Mouse (Mus musculus) embryonic facial prominence, embryonic 11.5 days (tissue): ENCODE measurements around the gene Eif4a3. TPM values are rescaled to one million over a fixed set of nuclear protein-coding genes. Genes with fewer than 3 reads are reported as not detected.
"Not testable (repeated sequence)": the region's sequence is repeated elsewhere in the genome, so short reads cannot be mapped to it uniquely, and the experiment has no call there.

Source experiments
- ATAC-seq: fragments of 200-750 bp; cut with Nextera tagmentation; replicated peaks from 2 replicates; pipeline ENCODE4 v1.8.0; 2017; ENCODE audit warnings: low read depth; ENCODE audit not compliant: insufficient number of reproducible peaks, low FRiP score, low TSS enrichment
- DNase-seq: peaks from one replicate; pipeline ENCODE4 v3.0.0-alpha.2; 2015; ENCODE audit warnings: low spot score
- H3K27ac ChIP-seq: fragments of 300-500 bp; sonication (generic); replicated peaks from 2 replicates; pipeline ENCODE4 v1.5.1; 2014; ENCODE audit warnings: mild to moderate bottlenecking, low read depth, low read length, control low read depth
- H3K27me3 ChIP-seq: fragments of 300-500 bp; sonication (generic); 2 replicates; pipeline ENCODE4 v1.6.1; 2014; ENCODE audit warnings: mild to moderate bottlenecking, low read length, moderate library complexity, mixed read lengths; ENCODE audit not compliant: control insufficient read depth, insufficient read depth
- H3K36me3 ChIP-seq: fragments of 300-500 bp; sonication (generic); replicated peaks from 2 replicates; pipeline ENCODE4 v1.6.1; 2014; ENCODE audit warnings: low read depth, mild to moderate bottlenecking, low read length, moderate library complexity, mixed read lengths; ENCODE audit not compliant: control insufficient read depth, insufficient read depth
- H3K4me1 ChIP-seq: fragments of 300-500 bp; sonication (generic); 2 replicates; pipeline ENCODE4 v1.6.1; 2014; ENCODE audit warnings: low read length, mixed read lengths; ENCODE audit not compliant: control insufficient read depth, insufficient read depth
- H3K4me2 ChIP-seq: fragments of 300-500 bp; sonication (generic); 2 replicates; pipeline ENCODE4 v1.6.1; 2014; ENCODE audit warnings: low read depth, mild to moderate bottlenecking, control low read depth, low read length, moderate library complexity
- H3K4me3 ChIP-seq: fragments of 300-500 bp; sonication (generic); 2 replicates; pipeline ENCODE4 v1.5.1; 2014; ENCODE audit warnings: low read depth, low read length, control low read depth
- H3K9ac ChIP-seq: fragments of 300-500 bp; sonication (generic); replicated peaks from 2 replicates; pipeline ENCODE4 v1.6.1; 2014; ENCODE audit warnings: mild to moderate bottlenecking, control low read depth, low read length
- H3K9me3 ChIP-seq: fragments of 300-500 bp; sonication (generic); replicated peaks from 2 replicates; pipeline ENCODE4 v1.6.1; 2016; ENCODE audit warnings: mild to moderate bottlenecking, low read length, inconsistent platforms, mixed read lengths; ENCODE audit not compliant: control insufficient read depth
- WGBS: fragments of 180-500 bp; shearing (Covaris S2); extraction: QIAGEN DNeasy Blood & Tissue Kit; methylation state at CpG from one replicate; pipeline ENCODE4 v1.1.7; 2014; 5-methylcytosine and 5-hydroxymethylcytosine counted together
- polyA plus RNA-seq: library from polyadenylated mRNA; unstranded; fragments of >200 nt; fragmentation: Nextera tagmentation; extraction: Ambion mirVana; gene quantifications from 2 replicates; pipeline ENCODE4 v1.2.1, GENCODE M21; 2014

Gene Eif4a3
- polyA plus RNA-seq, 1 experiment from 2014 or later, result 392 TPM

DNA sequence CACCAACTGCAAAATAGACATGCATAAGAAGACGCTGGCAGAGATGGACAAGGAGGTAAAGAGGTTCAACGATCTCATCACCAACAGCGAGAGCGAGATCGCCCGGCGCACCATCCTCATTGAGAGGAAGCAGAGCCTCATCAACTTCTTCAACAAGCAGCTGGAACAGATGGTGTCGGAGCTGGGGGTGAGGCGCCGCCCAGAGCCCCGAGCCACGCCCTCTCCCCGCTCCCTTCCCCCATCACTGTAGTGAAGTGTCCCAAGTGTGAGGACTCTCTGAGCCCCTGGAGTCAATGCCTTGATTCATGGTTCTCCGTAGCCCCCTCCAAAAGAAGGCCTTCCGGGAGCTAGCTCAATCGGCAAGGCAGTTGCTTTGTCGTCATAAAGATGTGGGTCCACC is 48.9 kb downstream of the Eif4a3 start:
- Histone ChIP-seq H3K27me3 (no peaks in the 10 kb centered on the region), H3K27ac (no peak overlapping the region), H3K4me1 (0 out of 2 replicates have a peak, but pooled peaks cover 3% of the 10 kb centered on the region), H3K4me2 (no peak overlapping the region), H3K36me3 (no peaks in the 10 kb centered on the region), H3K9me3 (no peaks in the 10 kb centered on the region), H3K4me3 (no peak overlapping the region), H3K9ac (no peak overlapping the region)
- DNase-seq, result no peak
- 54% methylated on average over 17 of the region's 17 CpGs for WGBS
- no peak for ATAC-seq

- WGBS, result 28% methylated on average over 6 of the region's 6 CpGs
- ATAC-seq, result peak; percentile 25; the same call in 1 of the 2 replicates
Measured at GRCm38 (mm10) chr11:119249011-119249410, 50.9 kb downstream of the Eif4a3 start.

DNA sequence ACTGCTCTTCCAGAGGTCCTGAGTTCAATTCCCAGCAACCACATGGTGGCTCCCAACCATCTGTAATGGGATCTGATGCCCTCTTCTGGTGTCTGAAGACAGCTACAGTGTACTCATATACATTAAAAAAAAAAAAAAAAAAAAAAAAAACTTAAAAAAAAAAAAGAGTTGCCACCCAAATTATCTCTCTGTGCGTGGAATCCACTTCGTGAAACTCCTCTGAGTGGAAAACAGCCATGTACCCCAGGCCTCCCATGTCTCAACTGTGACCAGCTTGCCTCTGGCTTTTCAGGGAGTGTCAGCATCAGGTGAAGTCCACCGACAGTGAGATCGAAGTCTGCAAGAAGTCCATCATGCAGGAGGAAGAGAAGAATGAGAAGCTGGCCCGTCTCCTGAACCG is 54.3 kb downstream of the Eif4a3 start:
- not testable (repeated sequence) for H3K27me3 ChIP-seq, ATAC-seq, H3K4me1 ChIP-seq, H3K4me2 ChIP-seq, H3K9me3 ChIP-seq, H3K27ac ChIP-seq, DNase-seq, H3K9ac ChIP-seq, H3K36me3 ChIP-seq, H3K4me3 ChIP-seq
- WGBS, result 88% methylated on average over 6 of the region's 6 CpGs

More at GRCm38 (mm10) chr11:119249011-119249410, 50.9 kb downstream of the Eif4a3 start:
- DNase-seq, result peak; percentile 92
- Histone ChIP-seq H3K4me2 (no peak overlapping the region), H3K36me3 (no peaks in the 10 kb centered on the region), H3K4me1 (0 out of 2 replicates have a peak, but pooled peaks cover 3% of the 10 kb centered on the region), H3K9ac (no peak overlapping the region), H3K27me3 (no peaks in the 10 kb centered on the region), H3K27ac (no peak overlapping the region), H3K4me3 (no peak overlapping the region), H3K9me3 (no peaks in the 10 kb centered on the region)

DNA sequence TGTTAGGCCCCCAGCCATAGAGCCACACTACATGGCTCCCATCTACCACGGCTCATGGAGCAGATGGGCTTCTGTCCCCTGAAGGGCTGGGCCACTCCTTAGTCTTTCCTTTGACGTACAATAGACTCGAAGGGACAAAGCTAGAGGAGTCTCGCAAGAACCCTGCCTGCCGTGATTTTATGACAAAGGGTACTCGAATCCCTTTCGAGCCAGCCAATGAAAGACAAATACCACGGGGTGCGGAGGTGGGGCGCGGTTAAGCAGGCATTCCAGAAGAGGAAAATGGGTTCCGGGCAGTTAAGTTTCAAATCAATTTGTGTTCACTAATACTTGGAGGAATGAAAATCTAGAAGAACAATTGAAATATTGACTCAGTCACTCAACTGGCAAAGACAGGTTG is 60.4 kb downstream of the Eif4a3 start:
- WGBS, result 92% methylated on average over 12 of the region's 12 CpGs
- no peaks in the 10 kb centered on the region for H3K36me3 ChIP-seq
- DNase-seq (no peak), ATAC-seq (no peak)
- H3K4me2 ChIP-seq, result no peak overlapping the region
- H3K4me1 ChIP-seq, result no peaks in the 10 kb centered on the region
- H3K9ac ChIP-seq, result no peak overlapping the region
- H3K27ac ChIP-seq, result no peak overlapping the region
- H3K4me3 ChIP-seq, result no peak overlapping the region
- no peaks in the 10 kb centered on the region for H3K27me3 ChIP-seq
- no peaks in the 10 kb centered on the region for H3K9me3 ChIP-seq

Other genes with a start within 250 kb of the Eif4a3 start
- gene Cbx4, start 213.9 kb downstream of the Eif4a3 start, polyA plus RNA-seq, result 4.4 and 4.8 TPM in 2 replicates
- gene Tbc1d16, start 71.6 kb downstream of the Eif4a3 start, polyA plus RNA-seq, result 9.5 and 11.9 TPM in 2 replicates
- 12.1 and 13.4 TPM in 2 replicates for gene Ccdc40, start 71.5 kb downstream of the Eif4a3 start, polyA plus RNA-seq
- gene Gaa, start 32.2 kb downstream of the Eif4a3 start, polyA plus RNA-seq, result 15.7 and 19.0 TPM in 2 replicates
- 0.06 and 0.08 TPM in 2 replicates for gene Card14, start 7.7 kb upstream of the Eif4a3 start, polyA plus RNA-seq
- gene Sgsh, start 55.4 kb upstream of the Eif4a3 start, polyA plus RNA-seq, result 4.5 and 6.2 TPM in 2 replicates
- 5.5 and 7.1 TPM in 2 replicates for gene Slc26a11, start 55.5 kb upstream of the Eif4a3 start, polyA plus RNA-seq
- 1.7 and 1.8 TPM in 2 replicates for gene Rnf213, start 93.0 kb upstream of the Eif4a3 start, polyA plus RNA-seq
- 12.4 and 12.7 TPM in 2 replicates for gene Endov, start 191.3 kb upstream of the Eif4a3 start, polyA plus RNA-seq
- gene Nptx1, start 247.7 kb upstream of the Eif4a3 start, polyA plus RNA-seq, result 1.8 and 2.2 TPM in 2 replicates